Mouse (Mus musculus): ENCODE measurements at regions not wholly inside any gene's neighbourhood (a gene's known extent, or its start where the extent isn't known, plus 50 kb on each side); places are given as distances from the start of the nearest gene placed in this dataset.
A peak's percentile ranks its signal among the peaks of the same experiment; 100 is the strongest.
"Not testable (repeated sequence)": the region's sequence is repeated elsewhere in the genome, so short reads cannot be mapped to it uniquely, and the experiment has no call there.

GRCm38 (mm10) chr3:49382290-49382689, 374.8 kb downstream of the Pcdh18 start:
- Histone ChIP-seq H3K36me3 (no peaks in the 10 kb centered on the region), H3K4me2 (no peak overlapping the region), H3K4me1 (no peaks in the 10 kb centered on the region), H3K9ac (no peak overlapping the region), H3K9me3 (replicated peaks) (no peaks in the 10 kb centered on the region), H3K27ac (no peak overlapping the region), H3K27me3 (no peaks in the 10 kb centered on the region), H3K4me3 (replicated peaks) (no peak overlapping the region)
- 97% methylated on average over 17 of the region's 17 CpGs for WGBS
- ATAC-seq (replicated peaks; ENCODE audit: low FRiP score): no peak

- not testable (repeated sequence) for H3K4me1 ChIP-seq; H3K27me3 ChIP-seq; H3K36me3 ChIP-seq; H3K4me2 ChIP-seq; H3K9ac ChIP-seq; H3K4me3 ChIP-seq (replicated peaks); H3K27ac ChIP-seq; H3K9me3 ChIP-seq (replicated peaks)
- WGBS: 77% methylated on average over 4 of the region's 4 CpGs
- peak; percentile 52; the same call in 1 of the 2 replicates for ATAC-seq (replicated peaks; ENCODE audit: low FRiP score)
Observed at GRCm38 (mm10) chr3:49377571-49377970, 379.6 kb downstream of the Pcdh18 start.
